Mouse (Mus musculus) myocyte (in vitro differentiated cells): ENCODE data around the gene H2-DMa.

Experiments used
- POLR2A ChIP-seq: IDR thresholded peaks from one replicate; pipeline ENCODE4 v1.6.1; 2011; ENCODE audit warnings: low read depth, mild to moderate bottlenecking, control low read depth, moderate library complexity; ENCODE audit not compliant: insufficient read length
- TCF12 ChIP-seq: IDR thresholded peaks from one replicate; pipeline ENCODE4 v1.6.1; 2011; ENCODE audit warnings: mild to moderate bottlenecking, control low read depth; ENCODE audit not compliant: poor library complexity, insufficient read depth, severe bottlenecking

DNA sequence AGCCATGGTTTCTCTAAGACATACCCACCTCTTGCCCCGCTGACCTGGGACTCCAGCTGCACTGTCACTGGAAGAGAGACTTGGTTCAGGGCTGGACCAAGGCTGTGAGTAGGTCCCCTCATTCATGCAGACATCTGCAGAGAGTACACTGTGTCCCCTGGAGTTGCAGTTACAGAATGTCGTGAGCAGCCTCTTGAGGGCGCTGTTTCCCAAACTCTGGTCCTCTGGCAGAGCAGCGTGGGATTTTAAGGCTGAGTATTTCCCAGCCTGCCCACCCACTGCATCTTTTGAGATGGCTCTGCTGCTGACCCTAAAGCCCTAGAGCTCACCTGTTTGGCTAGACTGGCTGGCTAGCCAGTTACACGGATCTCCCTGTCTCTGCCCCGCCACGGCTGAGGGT, 28.4 kb upstream of the H2-DMa start:
- no peak for TF ChIP-seq POLR2A
- no peak for TF ChIP-seq TCF12
